Mouse (Mus musculus) lung, postnatal 14 days (tissue): ENCODE data around the gene Stat3.

ENCODE experiments used
- DNase-seq: peaks from one replicate; pipeline ENCODE4 v3.0.0; 2021

Gene Stat3

DNA sequence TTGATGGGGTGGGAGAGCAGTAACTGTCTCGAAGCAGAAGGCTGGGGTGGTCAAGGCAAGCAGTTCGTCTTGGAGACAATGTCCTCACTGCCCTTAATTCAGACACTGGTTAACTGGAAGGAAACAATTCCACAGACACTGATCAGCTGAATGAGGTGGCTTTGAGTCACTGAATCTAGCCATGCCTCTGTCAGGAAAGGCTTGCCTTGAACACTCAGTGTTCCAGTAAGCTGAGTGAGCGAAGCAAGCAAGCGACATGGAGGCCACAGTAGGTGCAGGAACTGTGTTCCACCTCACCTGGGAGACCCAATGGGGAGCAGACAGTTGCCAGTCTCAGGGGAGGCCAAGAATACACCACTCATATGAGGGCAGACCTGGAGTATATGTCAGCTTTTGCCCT, 52.1 kb downstream of the Stat3 start:
- no peak for DNase-seq

- no peak for DNase-seq
Measured at GRCm38 (mm10) chr11:100886188-100886740, 53.1 kb downstream of the Stat3 start.

DNA sequence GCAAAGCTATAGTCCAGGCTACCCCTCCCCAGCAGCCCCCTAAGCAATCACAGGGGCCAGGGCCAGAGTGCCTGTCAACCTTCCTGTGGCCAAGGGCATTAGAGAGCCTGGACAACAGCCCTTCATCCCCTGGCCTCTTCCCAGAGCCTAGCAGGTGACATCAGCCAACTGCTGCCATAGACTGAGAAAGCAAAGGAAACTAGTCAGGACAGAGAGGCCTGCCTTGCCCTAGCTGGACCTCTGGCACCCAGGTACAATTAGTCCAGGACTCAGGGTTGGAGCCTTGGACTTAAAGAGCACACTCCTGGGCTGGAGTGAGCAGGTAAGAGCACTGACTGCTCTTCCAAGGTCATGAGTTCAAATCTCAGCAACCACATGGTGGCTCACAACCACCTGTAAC, 53.9 kb downstream of the Stat3 start:
- no peak for DNase-seq

GRCm38 (mm10) chr11:100883640-100884039, 55.7 kb downstream of the Stat3 start:
- no peak for DNase-seq

DNA sequence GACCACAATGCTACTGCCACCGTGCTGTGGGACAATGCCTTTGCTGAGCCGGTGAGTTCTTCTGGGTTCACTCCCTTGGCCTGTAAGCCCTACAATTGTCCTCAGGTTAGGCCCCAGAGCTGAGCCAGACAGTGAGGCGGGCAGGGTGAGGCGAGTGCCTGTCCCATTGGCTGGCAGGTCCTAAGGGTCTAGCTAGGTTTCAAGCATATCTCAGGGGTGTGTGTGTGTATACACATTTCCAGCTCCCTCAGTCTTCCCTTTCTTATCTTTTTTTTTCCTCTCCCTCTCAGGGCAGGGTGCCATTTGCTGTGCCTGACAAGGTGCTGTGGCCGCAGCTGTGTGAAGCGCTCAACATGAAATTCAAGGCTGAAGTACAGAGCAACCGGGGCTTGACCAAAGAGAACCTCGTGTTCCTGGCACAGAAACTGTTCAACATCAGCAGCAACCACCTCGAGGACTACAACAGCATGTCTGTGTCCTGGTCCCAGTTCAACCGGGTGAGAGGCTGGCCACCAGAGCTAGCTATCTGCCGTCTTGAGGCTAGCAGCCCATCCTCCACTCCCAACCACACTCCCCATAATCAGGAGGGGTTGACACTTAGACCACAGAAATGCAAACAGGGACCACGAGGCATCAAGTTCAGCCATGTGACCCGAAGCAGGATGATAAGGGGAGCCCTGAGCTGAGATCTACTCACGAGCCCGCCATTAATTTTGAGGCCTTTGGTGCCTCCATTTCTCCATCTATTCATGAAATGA, 59.8 kb downstream of the Stat3 start:
- no peak for DNase-seq

GRCm38 (mm10) chr11:100875761-100876160, 63.6 kb downstream of the Stat3 start:
- DNase-seq, result no peak

DNA sequence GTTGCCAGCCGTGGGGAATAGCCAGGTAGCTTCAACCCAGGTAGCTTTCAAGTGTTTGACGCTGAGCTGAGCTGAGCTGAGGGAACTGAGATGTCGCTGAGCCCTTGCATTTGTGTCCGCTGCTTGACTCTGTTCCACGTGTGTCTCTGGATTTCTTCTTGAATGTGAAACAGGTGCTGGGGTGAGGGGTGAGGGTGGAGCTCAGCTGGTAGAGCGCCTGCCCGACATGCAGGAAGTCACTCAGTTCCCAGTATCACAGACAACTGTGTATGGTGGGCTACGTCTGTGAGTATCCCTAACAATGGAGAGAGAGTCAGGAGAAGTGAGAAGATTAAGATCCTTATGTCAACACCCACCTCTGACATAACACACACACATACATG, 68.4 kb downstream of the Stat3 start:
- no peak for DNase-seq

DNA sequence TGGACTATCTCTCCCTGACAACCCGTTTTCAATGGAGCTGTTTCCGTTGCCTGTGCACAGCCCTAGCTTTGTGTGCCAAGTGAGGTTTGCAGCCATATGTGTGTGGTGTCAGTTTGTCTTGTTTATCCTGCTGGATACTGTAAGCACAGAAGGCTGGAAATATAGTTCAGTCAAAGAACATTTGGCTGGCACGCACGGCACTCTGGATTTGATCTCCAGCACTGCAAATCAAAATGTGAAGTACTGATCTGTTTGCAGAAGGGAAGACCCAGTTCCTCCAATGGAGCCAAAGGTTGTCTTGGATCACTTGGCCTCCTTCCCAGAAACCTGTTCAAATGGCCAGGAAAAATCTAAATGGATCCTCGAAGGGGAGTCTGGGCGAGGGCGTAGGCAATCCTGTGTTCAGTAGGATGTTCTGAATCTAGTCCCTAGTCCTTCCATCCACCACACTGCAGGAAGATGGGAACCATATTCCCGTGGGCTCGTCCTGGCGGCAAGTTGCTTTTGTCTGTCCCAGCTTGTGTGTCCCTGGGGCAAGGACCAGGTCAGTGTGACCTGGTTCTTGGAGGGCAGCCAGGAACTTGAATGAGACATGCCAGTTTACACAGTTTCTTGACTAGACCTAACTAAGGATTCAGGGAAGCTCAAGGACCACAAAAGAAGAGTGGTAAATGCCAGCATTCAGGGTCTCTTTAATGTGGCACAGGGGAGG, 68.9 kb downstream of the Stat3 start:
- DNase-seq, result no peak

- no peak for DNase-seq
Measured at GRCm38 (mm10) chr11:100865618-100866017, 73.7 kb downstream of the Stat3 start.

DNA sequence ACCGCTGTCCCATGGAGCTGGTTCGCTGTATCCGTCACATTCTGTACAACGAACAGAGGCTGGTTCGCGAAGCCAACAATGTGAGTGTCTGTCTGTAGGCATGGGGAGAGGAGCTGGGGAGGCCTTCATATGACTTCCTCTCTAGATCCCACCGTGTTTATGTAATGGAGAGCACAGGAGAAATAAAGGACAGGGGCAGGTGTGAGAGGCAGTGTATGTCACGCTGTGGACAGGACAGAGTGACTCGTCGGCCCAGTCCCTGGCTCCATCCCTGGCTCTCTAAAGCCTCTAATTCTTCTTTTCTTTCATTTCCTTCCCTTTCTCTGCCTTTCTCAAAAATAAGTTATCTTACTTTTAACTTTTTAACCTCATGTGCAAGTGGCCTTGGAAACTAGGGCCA, 76.2 kb downstream of the Stat3 start:
- no peak for DNase-seq

GRCm38 (mm10) chr11:100861836-100862235, 77.5 kb downstream of the Stat3 start:
- no peak for DNase-seq

GRCm38 (mm10) chr11:100861335-100861734, 78.0 kb downstream of the Stat3 start:
- no peak for DNase-seq

DNA sequence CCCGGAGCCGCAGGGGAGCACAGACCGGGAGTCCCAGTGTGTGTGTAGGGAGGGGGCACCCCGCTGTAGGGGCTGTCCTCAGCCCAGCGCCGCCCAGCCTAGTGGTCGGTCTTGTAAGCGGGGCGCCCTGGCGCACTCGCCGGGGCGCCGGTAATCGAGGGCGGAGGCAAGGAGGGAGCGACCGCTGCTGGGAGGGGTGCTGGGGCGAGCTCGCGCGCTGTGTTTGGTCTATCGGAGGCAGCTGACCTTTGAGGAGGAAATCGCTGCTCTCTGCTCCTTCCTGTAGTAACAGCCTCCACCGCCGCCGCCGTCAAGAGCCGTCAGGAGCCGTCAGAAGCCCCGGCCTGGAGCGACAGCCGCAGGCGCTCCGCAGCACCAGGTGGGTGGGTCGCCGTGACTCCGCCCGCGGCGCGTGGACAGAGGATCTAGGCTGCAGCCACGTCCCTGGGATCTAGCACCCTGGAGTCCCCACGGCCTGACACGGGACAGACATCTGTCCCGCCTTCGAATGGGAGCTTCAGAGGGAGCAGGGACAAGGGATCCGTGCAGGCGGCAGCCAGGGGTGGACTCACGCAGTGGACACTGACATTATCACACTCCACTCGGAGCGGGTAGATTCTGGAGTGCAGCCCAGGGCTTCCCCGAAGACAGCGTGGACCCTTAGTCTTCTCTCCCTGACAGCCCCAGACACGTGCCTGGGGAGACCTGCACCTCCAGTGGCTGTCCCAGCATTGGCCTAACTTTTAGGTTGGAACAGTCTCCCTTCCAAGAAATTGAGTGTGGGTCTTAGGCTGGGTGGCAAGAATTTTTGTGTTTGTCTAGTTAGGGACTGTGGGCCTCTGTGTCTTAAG, 78.9 kb downstream of the Stat3 start:
- DNase-seq, result peak; percentile 87

- DNase-seq, result no peak
Measured at GRCm38 (mm10) chr11:100859579-100860075, 79.7 kb downstream of the Stat3 start.

GRCm38 (mm10) chr11:100858935-100859578, 80.3 kb downstream of the Stat3 start, which contains the start of gene Stat5a:
Gene Stat5a, plus strand, starts transcription at chr11:100859351.
- peak; percentile 67 for DNase-seq

DNA sequence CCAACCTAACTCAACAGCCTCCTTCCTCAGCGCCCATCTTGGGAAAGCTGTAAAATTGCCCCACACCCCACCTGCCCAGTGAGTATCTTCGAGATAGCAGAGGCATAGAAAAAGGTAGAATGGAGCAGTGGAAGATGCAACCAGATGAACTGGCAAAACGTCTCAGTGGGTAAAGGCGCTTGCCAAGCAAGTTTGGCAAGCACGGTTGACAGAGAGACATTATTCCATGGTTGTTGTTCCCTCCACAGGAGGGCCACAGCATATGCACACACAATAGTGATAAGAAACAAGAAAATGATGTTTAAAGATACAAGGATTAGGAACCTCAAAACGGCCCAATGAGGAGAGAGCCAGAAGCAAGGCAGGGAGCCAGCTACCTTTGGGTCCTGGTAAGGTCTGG, 81.4 kb downstream of the Stat3 start:
- no peak for DNase-seq

GRCm38 (mm10) chr11:100855178-100855577, 84.2 kb downstream of the Stat3 start:
- no peak for DNase-seq

DNA sequence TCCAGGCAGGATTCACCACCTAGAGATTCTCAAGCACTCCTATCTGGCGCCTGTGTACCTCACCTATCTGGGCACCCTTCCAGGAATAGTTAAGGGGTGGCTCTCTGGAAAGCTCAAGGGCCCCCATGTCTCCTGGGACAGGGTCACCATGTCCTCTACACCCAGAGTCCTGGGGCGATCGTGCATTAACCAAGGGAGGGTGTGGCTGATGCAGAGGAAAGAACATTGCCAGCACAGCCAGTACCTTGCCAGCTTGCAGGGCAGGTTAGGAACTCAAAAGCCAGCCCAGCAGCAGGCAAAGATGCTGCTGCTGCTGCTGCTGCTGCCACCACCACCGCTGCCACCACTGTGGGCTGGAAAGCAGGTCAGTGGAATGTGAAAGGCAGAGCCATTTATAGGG, 85.1 kb downstream of the Stat3 start:
- no peak for DNase-seq

DNA sequence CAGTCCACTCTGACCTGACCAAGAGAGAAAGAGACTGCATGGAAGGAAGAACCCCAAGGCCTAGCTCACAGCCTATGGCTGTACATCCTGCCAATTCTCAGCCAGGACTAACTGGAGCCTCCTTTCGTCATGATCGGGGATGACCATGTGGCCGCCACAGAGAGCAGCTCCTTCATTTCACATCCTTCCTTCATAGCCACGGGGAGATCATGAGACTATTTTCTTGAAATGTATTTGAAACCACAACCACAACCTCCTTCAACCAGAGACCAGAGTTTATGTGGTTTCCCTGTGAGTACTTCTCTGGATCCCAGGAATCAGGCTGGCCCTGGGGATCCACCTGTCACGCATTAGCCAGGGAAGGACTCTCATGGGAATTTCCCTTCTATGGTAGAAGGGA, 86.3 kb downstream of the Stat3 start:
- no peak for DNase-seq

- no peak for DNase-seq
Measured at GRCm38 (mm10) chr11:100852088-100852487, 87.3 kb downstream of the Stat3 start.

DNA sequence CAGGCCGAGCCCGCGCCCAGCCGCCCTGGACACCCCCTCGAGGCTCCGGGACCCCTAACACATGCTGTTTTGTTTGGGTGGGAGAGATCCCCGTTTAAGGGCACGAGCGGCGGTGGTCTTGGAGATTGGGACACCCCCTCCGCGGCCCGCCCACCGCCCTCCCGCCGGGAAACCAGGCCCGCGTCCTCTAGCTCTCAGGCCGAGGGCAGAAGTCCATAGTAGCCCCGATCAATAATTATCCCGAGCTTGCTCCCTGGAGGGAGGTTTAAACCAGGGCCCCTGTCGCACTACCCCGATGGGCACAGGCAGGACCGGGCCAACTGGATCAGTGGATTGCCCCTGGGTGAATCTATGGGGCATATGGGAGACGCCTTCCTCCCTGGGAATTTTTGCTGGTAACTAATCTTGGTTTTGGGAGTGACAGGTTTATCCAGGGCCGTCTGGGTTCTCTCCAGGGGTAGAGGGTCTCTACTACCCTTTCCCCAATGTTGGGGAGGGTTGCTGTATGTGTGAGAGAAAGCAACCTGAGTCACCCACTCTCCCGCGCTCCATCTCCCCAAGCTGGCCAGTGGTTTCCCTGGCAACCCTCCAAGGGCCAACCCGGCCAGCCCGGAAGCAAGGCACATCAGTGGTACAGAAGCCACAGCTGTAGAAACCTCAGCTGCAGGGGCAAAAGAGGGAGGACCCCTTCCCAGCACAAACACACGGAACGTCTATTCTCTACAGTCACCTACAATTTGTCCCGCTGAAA, 88.4 kb downstream of the Stat3 start:
- DNase-seq, result peak; percentile 72
